In genomic region chr19:47338396-47339164, GRCm38 (mm10) we compare ENCODE assay signal across 8 mouse cellular contexts.
DNase-seq lines count a peak whose midpoint lies in the region; ATAC-seq lines count a peak whose summit lies in the region.

No protein-coding gene starts in this region.

- peak overlapping the region; percentile 76 for H3K9ac ChIP-seq in heart, embryonic 13.5 days
- H3K9ac ChIP-seq in hindbrain, embryonic 12.5 days, result peak overlapping the region; percentile 23; the same call in 1 of the 2 replicates
- peak overlapping the region; percentile 7; the same call in 1 of the 2 replicates for H3K9ac ChIP-seq in midbrain, embryonic 12.5 days (replicated peaks)

- intact Hi-C loops in gastrocnemius, postnatal 36 days (cut with DNase I), result loop anchor here (1.0 to 5.0 kb wide), 3 partner anchors 62 to 161 kb away; partner anchors contain the start of gene Neurl1a

- no peaks in the 10 kb centered on the region for H3K36me3 ChIP-seq in heart, embryonic 13.5 days
- H3K36me3 ChIP-seq in hindbrain, embryonic 12.5 days, result no peaks in the 10 kb centered on the region
- no peaks in the 10 kb centered on the region for H3K36me3 ChIP-seq in midbrain, embryonic 12.5 days

- H3K27me3 ChIP-seq in heart, embryonic 13.5 days (replicated peaks), result peaks cover 16% of the 10 kb centered on the region
- peaks cover 27% of the 10 kb centered on the region for H3K27me3 ChIP-seq in hindbrain, embryonic 12.5 days
- H3K27me3 ChIP-seq in midbrain, embryonic 12.5 days, result peaks cover 50% of the 10 kb centered on the region

- peak overlapping the region; percentile 42 for H3K4me3 ChIP-seq in heart, embryonic 13.5 days
- peak overlapping the region; percentile 28 for H3K4me3 ChIP-seq in hindbrain, embryonic 12.5 days
- peak overlapping the region; percentile 29 for H3K4me3 ChIP-seq in midbrain, embryonic 12.5 days

- 32% methylated on average over 24 of the region's 24 CpGs for WGBS in heart, embryonic 13.5 days
- 26% methylated on average over 24 of the region's 24 CpGs for whole genome bisulfite sequencing in hindbrain, embryonic 12.5 days
- WGBS in midbrain, embryonic 12.5 days, result 26% methylated on average over 23 of the region's 24 CpGs

- no peak for DNase-seq in heart, adult 8-10 months (ENCODE audit: low spot score)
- peak; percentile 29 for DNase-seq in MEL-GATA-1-ER (ENCODE audit: extremely low read depth, low read depth)
- DNase-seq in urinary bladder, postnatal 25 days (ENCODE audit: low spot score), result no peak
- no peak for DNase-seq in gastrocnemius, postnatal 36 days
- DNase-seq in thymus, postnatal 36 days, result no peak

- no peak overlapping the region for H3K27ac ChIP-seq in heart, embryonic 13.5 days (replicated peaks)
- H3K27ac ChIP-seq in hindbrain, embryonic 12.5 days, result no peak overlapping the region
- no peak overlapping the region for H3K27ac ChIP-seq in midbrain, embryonic 12.5 days (replicated peaks)

- no peak for ATAC-seq in heart, embryonic 13.5 days (ENCODE audit: extremely low read depth, insufficient number of reproducible peaks, low FRiP score, low TSS enrichment)
- ATAC-seq in hindbrain, embryonic 12.5 days (ENCODE audit: low FRiP score), result peak; percentile 43
- ATAC-seq in midbrain, embryonic 12.5 days (ENCODE audit: low FRiP score, low read depth), result peak; percentile 48; the same call in 1 of the 2 replicates

- peak overlapping the region; percentile 75 for H3K4me2 ChIP-seq in heart, embryonic 13.5 days
- peak overlapping the region; percentile 53 for H3K4me2 ChIP-seq in hindbrain, embryonic 12.5 days (replicated peaks)
- peak overlapping the region; percentile 53 for H3K4me2 ChIP-seq in midbrain, embryonic 12.5 days (replicated peaks)

- H3K9me3 ChIP-seq in heart, embryonic 13.5 days, result no peaks in the 10 kb centered on the region
- no peaks in the 10 kb centered on the region for H3K9me3 ChIP-seq in hindbrain, embryonic 12.5 days (replicated peaks)
- H3K9me3 ChIP-seq in midbrain, embryonic 12.5 days, result no peaks in the 10 kb centered on the region

- H3K4me1 ChIP-seq in heart, embryonic 13.5 days, result peaks cover 50% of the 10 kb centered on the region
- H3K4me1 ChIP-seq in hindbrain, embryonic 12.5 days, result peaks cover 45% of the 10 kb centered on the region
- H3K4me1 ChIP-seq in midbrain, embryonic 12.5 days, result peaks cover 34% of the 10 kb centered on the region

Comparison
In these comparisons a context has a peak if more than half of its experiments do, and no peak if none do; other contexts are left out.
1. H3K9ac ChIP-seq: peak in every context shown above with its lines; median percentile 76 in heart, embryonic 13.5 days; 23 in hindbrain, embryonic 12.5 days; 7 in midbrain, embryonic 12.5 days.